In genomic region chr3:137938608-137939007, GRCm38 (mm10) we compare ENCODE assay signal across 2 mouse cellular contexts.
TF ChIP-seq lines count a peak whose summit lies in the region.

No protein-coding gene starts in this region.

TF ChIP-seq in CH12.LX, 34 proteins besides CTCF, POLR2A, EP300 and RAD21:
- no peak for TF ChIP-seq USF1 (IDR thresholded peaks at IDR 0.05; ENCODE audit: low read depth, low read length)
- TF ChIP-seq TBP (conservative IDR thresholded peaks at IDR 0.05; ENCODE audit: low read depth, low read length) = no peak
- TF ChIP-seq ZC3H11A (IDR thresholded peaks at IDR 0.05; ENCODE audit: low read depth, low read length) = peak; percentile 54
- peak; percentile 80 for TF ChIP-seq SMC3 (IDR thresholded peaks at IDR 0.05; ENCODE audit: low read depth, low read length)
- no peak for TF ChIP-seq MYC (IDR thresholded peaks at IDR 0.05; ENCODE audit: low read depth, low read length)
TF ChIP-seq in CH12.LX: peak in this region for 2.

TF ChIP-seq in MEL, 35 proteins besides CTCF, POLR2A, EP300 and RAD21:
- TF ChIP-seq MAX (IDR thresholded peaks at IDR 0.05; ENCODE audit: low read length) (no peak), UBTF (IDR thresholded peaks at IDR 0.05; ENCODE audit: borderline replicate concordance, insufficient read depth, low read depth, low read length) (no peak), KAT2A (conservative IDR thresholded peaks at IDR 0.05; ENCODE audit: low read depth, low read length) (no peak), USF2 (IDR thresholded peaks at IDR 0.05; ENCODE audit: borderline replicate concordance in 1 of 2, insufficient read depth in 1 of 2, low read depth in 1 of 2, low read length in 2 of 2) (no peak), JUND (IDR thresholded peaks at IDR 0.05; ENCODE audit: low read depth, low read length) (no peak), MEF2A (IDR thresholded peaks at IDR 0.05; ENCODE audit: extremely low read depth, insufficient replicate concordance, low read depth, low read length, poor library complexity, severe bottlenecking) (no peak), ZNF384 (IDR thresholded peaks at IDR 0.05; ENCODE audit: low read depth, low read length) (no peak), MAZ (IDR thresholded peaks at IDR 0.05; ENCODE audit: low read depth, low read length) (no peak)
